Mouse (Mus musculus): ENCODE results near the gene Neurl1a.
"Not testable (repeated sequence)": the region's sequence is repeated elsewhere in the genome, so short reads cannot be mapped to it uniquely, and the experiment has no call there.

The Neurl1a gene

GRCm38 (mm10) chr19:47178431-47179271 lies at the start of gene Neurl1a:
TSS of gene Neurl1a (plus strand) at chr19:47178820.
- no peak for DNase-seq (ENCODE audit: low spot score in 2 of 2)

GRCm38 (mm10) chr19:47128835-47129234 lies 49.8 kb upstream of the Neurl1a start:
- DNase-seq (ENCODE audit: low spot score in 2 of 2) = no peak

GRCm38 (mm10) chr19:47130551-47131125 lies 48.0 kb upstream of the Neurl1a start:
- DNase-seq (ENCODE audit: low spot score in 2 of 2) = no peak

- DNase-seq (ENCODE audit: low spot score in 2 of 2) = peak in 1 of 2 experiments; percentile 37
Observed at GRCm38 (mm10) chr19:47133161-47133560, 45.5 kb upstream of the Neurl1a start.

DNA sequence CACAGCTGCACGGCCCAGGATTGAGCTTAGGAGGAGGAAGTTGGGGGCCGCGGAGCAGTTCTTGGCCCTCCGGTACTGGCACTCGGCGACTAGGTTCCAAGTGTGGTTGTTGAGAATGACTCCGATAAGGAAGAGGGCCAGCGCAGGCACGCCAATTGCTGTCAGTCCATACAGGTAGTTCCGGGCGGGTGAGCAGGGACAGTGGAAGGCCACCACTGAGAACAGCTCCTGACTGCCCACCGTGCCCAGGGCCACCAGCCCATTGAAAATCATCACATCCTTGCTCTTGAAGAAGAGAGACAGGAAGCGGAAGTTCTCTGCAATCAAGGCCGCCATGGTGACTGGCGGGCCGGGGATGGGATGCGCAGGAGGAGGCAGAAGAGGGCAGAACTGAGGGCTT lies 43.1 kb upstream of the Neurl1a start:
- DNase-seq (ENCODE audit: low spot score in 2 of 2) = no peak

GRCm38 (mm10) chr19:47136170-47136569 lies 42.5 kb upstream of the Neurl1a start:
- no peak for DNase-seq (ENCODE audit: low spot score in 2 of 2)

DNA sequence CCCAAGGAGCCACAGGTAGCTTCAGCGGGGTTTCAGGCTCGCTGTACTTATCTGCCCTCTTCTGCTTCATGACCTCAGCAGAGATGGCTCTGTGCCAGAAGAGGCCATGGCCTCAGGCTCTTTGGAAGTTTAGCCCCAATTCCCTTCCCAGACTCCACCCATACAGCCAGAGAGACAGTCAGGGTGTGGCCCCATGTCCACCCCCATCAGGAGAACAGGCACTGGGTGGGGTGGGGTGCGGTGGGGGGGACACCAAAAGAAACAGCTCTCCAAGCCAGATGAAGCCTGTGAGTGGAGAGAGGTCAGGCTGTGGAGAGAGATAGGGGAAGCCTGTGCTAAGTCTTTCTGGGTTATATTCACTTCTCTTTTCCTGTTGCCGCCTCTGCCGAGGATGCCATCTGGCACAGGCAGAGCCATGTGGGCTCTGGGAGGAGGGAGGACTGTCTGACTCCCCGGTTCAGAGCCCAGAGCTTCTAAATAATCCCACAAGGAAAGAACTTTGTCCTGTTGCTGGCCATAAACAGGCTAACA lies 41.5 kb upstream of the Neurl1a start:
- peak in 1 of 2 experiments; percentile 32 for DNase-seq (ENCODE audit: low spot score in 2 of 2)

DNA sequence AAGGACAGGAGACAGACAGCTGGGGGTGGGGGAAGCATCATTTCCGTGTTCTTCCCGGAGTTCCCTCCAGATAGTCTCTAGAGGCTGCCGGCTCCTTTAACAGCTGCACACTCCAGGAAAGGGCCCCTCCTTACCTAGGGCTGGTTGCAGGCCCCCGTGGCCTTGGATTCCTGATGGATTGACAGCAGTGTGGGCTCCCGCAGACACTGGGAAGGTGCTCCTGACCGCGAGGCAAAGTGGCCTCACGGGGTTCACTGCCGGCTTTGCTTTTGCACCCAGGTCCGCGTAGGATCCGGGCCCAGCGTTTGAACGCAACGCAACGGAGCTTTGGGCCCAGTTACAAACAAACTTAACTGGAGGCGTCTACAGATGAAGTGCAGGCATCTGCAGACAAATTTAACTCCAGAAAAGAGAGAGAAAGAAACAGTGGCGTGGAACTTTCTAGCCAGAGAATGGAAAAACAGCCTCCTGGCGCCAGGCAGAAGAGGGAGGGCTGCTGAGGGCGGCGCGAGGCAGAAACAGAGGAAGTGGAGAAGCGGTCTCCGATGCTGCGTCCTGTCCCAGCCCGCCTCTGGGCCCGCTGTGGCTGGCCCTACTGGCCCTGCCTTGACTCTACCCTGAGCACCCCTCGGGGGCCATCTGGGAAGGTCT lies 40.7 kb upstream of the Neurl1a start, which contains the start of gene Calhm2:
TSS of gene Calhm2 (minus strand) at position 524 of the 651 bp plus-strand sequence.
- DNase-seq (ENCODE audit: low spot score in 2 of 2) = peak; percentile 27 to 40

- not testable (repeated sequence) for DNase-seq (ENCODE audit: low spot score in 2 of 2)
Observed at GRCm38 (mm10) chr19:47139611-47140010, 39.0 kb upstream of the Neurl1a start.

GRCm38 (mm10) chr19:47142438-47142837 lies 36.2 kb upstream of the Neurl1a start:
- no peak for DNase-seq (ENCODE audit: low spot score in 2 of 2)

GRCm38 (mm10) chr19:47144154-47144553 lies 34.5 kb upstream of the Neurl1a start, which contains the start of gene Calhm1:
TSS of gene Calhm1 (minus strand) at chr19:47144254.
- no peak for DNase-seq (ENCODE audit: low spot score in 2 of 2)

DNA sequence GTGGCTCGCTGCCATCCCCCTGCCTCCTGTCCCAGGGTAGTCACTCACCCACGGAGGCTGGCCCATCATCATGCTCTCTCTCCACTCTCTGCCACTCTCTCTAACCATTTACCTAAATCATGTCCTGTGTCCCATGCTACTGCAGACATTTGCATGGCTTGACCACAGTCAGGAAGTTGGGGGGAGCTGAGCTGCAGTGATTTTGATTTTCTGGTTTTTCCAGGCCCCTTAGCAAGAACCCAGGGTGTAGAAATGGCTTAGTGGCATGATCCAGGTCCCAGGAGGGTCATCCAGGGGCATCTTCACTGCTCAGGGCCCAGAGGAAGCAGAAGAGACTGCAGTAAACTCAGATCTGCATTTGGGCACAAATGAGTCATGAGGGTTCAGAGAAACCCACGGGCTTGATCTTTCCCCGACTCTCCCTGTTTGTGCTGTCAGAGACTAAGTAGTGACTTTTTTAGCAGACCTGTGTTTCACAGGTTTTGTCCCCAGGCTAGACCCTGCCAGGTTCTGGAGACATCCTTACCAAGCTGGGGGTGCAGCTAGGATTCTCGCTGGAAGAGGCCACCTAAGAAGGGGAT lies 30.3 kb upstream of the Neurl1a start:
- DNase-seq (ENCODE audit: low spot score in 2 of 2) = no peak

DNA sequence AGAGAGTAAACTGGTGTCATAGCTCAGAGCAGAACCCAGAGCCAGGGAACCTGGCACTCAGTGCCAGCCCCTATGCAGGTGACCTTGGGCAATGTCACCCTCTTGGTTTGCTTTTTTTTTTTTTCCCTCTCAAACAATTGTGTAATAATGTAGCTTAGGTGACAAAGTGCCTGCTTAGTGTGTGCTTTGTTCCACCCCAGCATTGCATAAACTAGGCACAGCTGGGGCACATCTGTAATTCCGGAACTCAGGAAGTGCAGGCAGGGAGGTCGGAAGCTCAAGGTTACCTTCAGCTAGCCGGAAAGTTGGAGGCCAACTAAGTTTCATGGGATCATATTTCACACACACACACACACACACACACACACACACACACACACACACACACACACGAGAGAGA lies 28.8 kb upstream of the Neurl1a start:
- DNase-seq (ENCODE audit: low spot score in 2 of 2) = no peak

DNA sequence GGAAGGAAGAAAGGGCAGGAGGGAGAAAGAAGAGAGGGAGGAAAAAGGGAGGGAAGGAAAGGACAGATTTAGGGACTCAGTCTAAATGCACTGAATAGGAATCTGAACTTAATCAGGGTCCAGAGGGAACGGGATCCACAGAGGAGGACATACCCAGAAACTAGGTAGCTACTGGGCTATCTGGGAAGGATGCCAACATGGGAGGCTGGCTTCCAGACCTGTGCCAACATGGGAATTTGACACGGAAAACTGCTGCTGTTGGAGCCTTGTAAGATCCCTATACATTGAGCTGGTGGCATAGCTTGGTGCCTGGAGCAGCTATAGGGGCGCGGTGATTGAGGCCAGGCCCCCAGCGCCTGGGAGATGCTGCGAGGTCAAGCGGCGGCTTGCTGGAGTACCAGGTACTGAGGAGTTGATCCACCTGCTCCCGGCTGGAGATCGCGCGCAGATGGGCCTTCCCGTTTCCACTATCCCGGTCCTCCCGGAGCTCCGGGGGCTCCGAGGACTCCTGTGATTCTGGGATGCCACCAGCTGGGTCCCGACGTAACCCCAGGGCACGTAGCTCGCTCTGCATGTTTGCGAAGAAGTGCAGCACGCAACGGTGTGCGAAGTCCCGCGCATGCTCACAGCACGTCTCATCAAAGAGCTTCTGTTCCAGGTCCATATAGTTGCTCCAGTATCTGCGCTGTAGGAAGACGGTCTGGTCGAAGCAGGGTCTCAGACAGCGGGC lies 27.1 kb upstream of the Neurl1a start:
- DNase-seq (ENCODE audit: low spot score in 2 of 2) = no peak

GRCm38 (mm10) chr19:47152062-47152369 lies 26.6 kb upstream of the Neurl1a start:
- DNase-seq (ENCODE audit: low spot score in 2 of 2) = no peak

DNA sequence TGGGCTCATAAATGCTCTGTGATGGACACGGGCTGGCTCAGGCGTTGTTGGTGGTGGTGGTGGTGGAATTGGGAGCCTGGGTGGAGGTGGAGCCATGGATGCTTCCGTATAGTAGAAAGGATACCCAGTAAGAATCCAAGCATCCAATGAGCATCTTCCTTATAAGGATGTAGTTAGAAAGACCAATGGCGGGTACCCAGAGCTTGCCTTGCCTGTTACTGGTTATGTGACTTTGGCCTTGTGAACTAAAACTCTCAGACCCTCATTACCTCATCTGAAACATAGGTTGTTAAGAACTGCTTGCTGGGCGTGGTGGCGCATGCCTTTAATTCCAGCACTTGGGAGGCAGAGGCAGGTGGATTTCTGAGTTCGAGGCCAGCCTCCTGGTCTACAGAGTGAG lies 24.9 kb upstream of the Neurl1a start:
- no peak for DNase-seq (ENCODE audit: low spot score in 2 of 2)

- no peak for DNase-seq (ENCODE audit: low spot score in 2 of 2)
Observed at GRCm38 (mm10) chr19:47157664-47158063, 21.0 kb upstream of the Neurl1a start, which contains the start of gene Calhm3. TSS of gene Calhm3 (minus strand) at chr19:47157764.

DNA sequence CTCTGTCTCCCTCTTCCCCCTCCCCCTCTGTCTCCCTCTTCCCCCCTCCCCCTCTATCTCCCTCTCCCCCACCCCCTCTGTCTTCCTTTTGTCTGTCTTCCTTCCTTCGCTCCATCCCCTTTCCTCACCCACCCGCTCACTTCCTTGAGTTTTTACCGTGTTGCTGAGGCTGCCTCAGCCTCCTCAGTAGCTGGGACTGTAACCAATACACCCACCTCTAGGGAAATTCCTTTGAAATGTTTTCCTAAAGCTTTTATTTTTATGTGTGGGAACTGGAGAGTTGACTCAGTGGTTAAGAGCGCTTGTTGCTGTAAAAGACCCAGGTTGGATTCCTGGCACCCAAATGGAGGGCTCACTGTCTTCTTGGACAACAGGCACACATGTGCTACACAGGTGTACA lies 17.0 kb upstream of the Neurl1a start:
- no peak for DNase-seq (ENCODE audit: low spot score in 2 of 2)

DNA sequence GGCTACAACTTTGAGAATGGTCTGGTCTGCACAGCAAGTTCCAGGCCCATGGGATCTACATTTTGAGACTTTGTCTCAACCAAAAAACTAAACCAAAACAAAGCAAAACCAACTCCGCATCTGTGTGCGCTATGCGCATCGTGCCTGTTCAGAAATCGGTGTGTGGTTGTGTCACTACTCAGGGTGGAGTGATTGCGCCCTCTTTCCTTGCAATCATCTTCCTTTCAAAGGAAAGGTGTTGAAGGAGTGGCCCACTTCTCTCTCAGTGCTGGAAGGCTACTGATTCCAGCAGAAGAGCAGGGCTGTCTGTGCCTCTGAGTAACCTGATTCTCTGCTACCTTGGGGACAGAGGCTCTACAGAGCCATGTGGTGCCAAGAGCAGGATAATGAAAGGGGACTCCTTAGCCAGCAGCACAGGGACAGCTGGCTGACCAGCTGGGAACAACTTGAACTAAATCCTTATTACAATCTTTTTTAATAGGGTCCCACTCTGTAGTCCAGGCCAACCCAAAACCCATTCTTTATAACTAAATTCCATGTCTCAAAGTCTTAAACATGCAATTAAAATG lies 15.4 kb upstream of the Neurl1a start:
- no peak for DNase-seq (ENCODE audit: low spot score in 2 of 2)

DNA sequence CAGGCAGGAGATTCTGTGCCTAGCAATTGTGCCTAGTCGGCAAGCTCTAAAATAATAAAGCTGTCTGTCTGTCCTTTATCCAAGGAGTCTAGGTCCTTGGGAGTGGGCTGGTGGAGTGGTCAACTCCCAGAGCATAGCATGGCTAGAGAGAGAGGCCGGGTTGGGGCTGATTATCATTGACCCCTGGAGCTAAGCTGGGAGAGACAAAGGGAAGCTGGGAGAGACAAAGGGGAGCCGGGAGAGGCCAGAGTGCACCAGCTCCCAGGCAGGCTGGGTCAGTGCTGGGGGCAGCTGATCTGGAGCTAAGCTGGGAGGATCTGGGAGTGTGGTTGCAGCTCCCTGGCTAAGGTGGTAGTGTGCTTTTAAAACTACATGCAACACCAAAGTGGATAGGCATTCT lies 11.9 kb upstream of the Neurl1a start:
- DNase-seq (ENCODE audit: low spot score in 2 of 2) = no peak

- no peak for DNase-seq (ENCODE audit: low spot score in 2 of 2)
Observed at GRCm38 (mm10) chr19:47167617-47168214, 10.9 kb upstream of the Neurl1a start.
